Mouse (Mus musculus): ENCODE data around the gene Rnf17. TPM values are rescaled to one million over a fixed set of nuclear protein-coding genes. Genes with fewer than 3 reads are reported as not detected.

Gene Rnf17
- polyA plus RNA-seq, 1 experiment from 2014 or later: 2.0 TPM

- Histone ChIP-seq H3K9ac (no peak overlapping the region), H3K27ac (no peak overlapping the region), H3K36me3 (no peaks in the 10 kb centered on the region), H3K4me2 (peak overlapping the region; percentile 71), H3K27me3 (no peaks in the 10 kb centered on the region), H3K9me3 (no peaks in the 10 kb centered on the region), H3K4me1 (peaks cover 9% of the 10 kb centered on the region; the same call in 1 of the 2 replicates), H3K4me3 (peak overlapping the region; percentile 79; the same call in 1 of the 2 replicates)
- 74% methylated on average over 2 of the region's 2 CpGs for WGBS
- no peak for ATAC-seq (ENCODE audit: insufficient number of reproducible peaks, insufficient read depth, low FRiP score, low TSS enrichment, low read depth)
Observed at GRCm38 (mm10) chr14:56572546-56572945, 170.2 kb downstream of the Rnf17 start.

Other genes with a start within 250 kb of the Rnf17 start
- not detected in 2 replicates for gene Gzmg, start 243.0 kb upstream of the Rnf17 start, polyA plus RNA-seq (2015; fragmentation: Nextera tagmentation; extraction: Ambion mirVana)
- gene Gzmn, start 228.0 kb upstream of the Rnf17 start, polyA plus RNA-seq (2015; fragmentation: Nextera tagmentation; extraction: Ambion mirVana): not detected in 2 replicates
- not detected in 2 replicates for gene Gzmf, start 191.2 kb upstream of the Rnf17 start, polyA plus RNA-seq (2015; fragmentation: Nextera tagmentation; extraction: Ambion mirVana)
- 0.32 TPM in 1 of 2 replicates, not detected in the other for gene Gzmc, start 167.9 kb upstream of the Rnf17 start, polyA plus RNA-seq (2015; fragmentation: Nextera tagmentation; extraction: Ambion mirVana)
- gene Gzmb, start 140.3 kb upstream of the Rnf17 start, polyA plus RNA-seq (2015; fragmentation: Nextera tagmentation; extraction: Ambion mirVana): 0.54 and 0.90 TPM in 2 replicates
- gene Atp12a, start 37.5 kb upstream of the Rnf17 start, polyA plus RNA-seq (2015; fragmentation: Nextera tagmentation; extraction: Ambion mirVana): 0.11 and 0.15 TPM in 2 replicates
- 12.9 and 13.3 TPM in 2 replicates for gene Cenpj, start 172.8 kb downstream of the Rnf17 start, polyA plus RNA-seq (2015; fragmentation: Nextera tagmentation; extraction: Ambion mirVana)
- 2.1 and 2.6 TPM in 2 replicates for gene Parp4, start 173.0 kb downstream of the Rnf17 start, polyA plus RNA-seq (2015; fragmentation: Nextera tagmentation; extraction: Ambion mirVana)

Data from embryonic facial prominence, embryonic 13.5 days (tissue).